Mouse (Mus musculus): ENCODE measurements around the gene Mvd. TPM values are rescaled to one million over a fixed set of nuclear protein-coding genes. Genes with fewer than 3 reads are reported as not detected.
A peak's percentile ranks its signal among the peaks of the same experiment; 100 is the strongest.

The Mvd gene
- polyA plus RNA-seq, 1 experiment from 2014 or later, result 38.3 TPM

DNA sequence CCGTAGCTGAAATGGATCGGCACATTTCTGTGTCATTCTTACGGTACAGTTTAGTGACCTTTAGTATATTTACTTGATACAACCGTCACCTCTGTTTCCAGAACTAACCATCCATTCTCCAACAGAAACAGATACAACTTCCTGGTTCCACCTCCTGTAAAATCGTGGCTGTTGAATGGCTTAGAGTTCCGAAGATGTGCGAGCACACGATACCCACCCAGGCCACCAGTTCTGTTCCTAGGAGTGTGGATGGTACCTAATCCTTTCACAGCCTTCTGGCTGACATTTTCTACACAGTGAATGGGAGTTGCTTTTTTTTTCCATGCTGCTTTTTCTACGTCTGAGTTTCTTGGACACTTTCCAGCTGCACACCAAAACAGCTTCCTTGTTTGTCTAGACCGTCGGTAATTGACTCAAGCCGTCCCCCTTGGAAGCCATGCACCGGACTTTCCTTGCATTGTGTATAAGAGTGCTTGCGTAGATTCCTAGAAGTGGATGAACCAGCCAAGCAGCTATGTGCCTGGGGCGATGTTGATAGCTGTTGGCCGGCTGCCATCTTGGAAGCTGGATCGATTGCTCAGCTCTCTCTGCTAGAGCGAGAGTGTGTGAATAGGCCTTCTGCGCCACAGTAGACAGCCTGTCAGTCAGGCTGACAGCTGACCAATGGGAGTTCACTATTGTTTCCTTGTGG lies 981 bp upstream of the Mvd start:
- Histone ChIP-seq H3K4me1 (ENCODE audit: control insufficient read depth, insufficient read depth, low read length) (peaks cover 16% of the 10 kb centered on the region), H3K27ac (ENCODE audit: low read length) (peak overlapping the region; percentile 96), H3K36me3 (ENCODE audit: control insufficient read depth, insufficient read depth, low read length) (no peaks in the 10 kb centered on the region; the same call in 1 of the 2 replicates), H3K4me2 (replicated peaks; ENCODE audit: low read depth, low read length) (peak overlapping the region; percentile 70), H3K9ac (replicated peaks; ENCODE audit: low read depth, low read length) (peak overlapping the region; percentile 68), H3K4me3 (ENCODE audit: low read depth, low read length) (peak overlapping the region; percentile 71), H3K9me3 (ENCODE audit: control insufficient read depth, low read depth, low read length) (no peaks in the 10 kb centered on the region), H3K27me3 (ENCODE audit: control insufficient read depth, insufficient read depth, low read length) (no peaks in the 10 kb centered on the region)
- ATAC-seq (ENCODE audit: insufficient number of reproducible peaks, insufficient read depth, low FRiP score, low read depth), result peak; percentile 66
- 6% methylated on average over 19 of the region's 19 CpGs for WGBS

GRCm38 (mm10) chr8:122442781-122443180 lies 441 bp downstream of the Mvd start:
- peak overlapping the region; percentile 71 for H3K4me3 ChIP-seq (ENCODE audit: low read depth, low read length)
- peak overlapping the region; percentile 89 for H3K4me2 ChIP-seq (replicated peaks; ENCODE audit: low read depth, low read length)
- no peaks in the 10 kb centered on the region for H3K9me3 ChIP-seq (ENCODE audit: control insufficient read depth, low read depth, low read length)
- WGBS, result 2% methylated on average over 12 of the region's 12 CpGs
- H3K4me1 ChIP-seq (ENCODE audit: control insufficient read depth, insufficient read depth, low read length), result peaks cover 20% of the 10 kb centered on the region
- H3K36me3 ChIP-seq (ENCODE audit: control insufficient read depth, insufficient read depth, low read length), result peaks cover 5% of the 10 kb centered on the region
- H3K27ac ChIP-seq (ENCODE audit: low read length), result peak overlapping the region; percentile 71; the same call in 1 of the 2 replicates
- no peak; the same call in 1 of the 2 replicates for ATAC-seq (ENCODE audit: insufficient number of reproducible peaks, insufficient read depth, low FRiP score, low read depth)
- peak overlapping the region; percentile 71 for H3K9ac ChIP-seq (replicated peaks; ENCODE audit: low read depth, low read length)
- no peaks in the 10 kb centered on the region for H3K27me3 ChIP-seq (ENCODE audit: control insufficient read depth, insufficient read depth, low read length)

DNA sequence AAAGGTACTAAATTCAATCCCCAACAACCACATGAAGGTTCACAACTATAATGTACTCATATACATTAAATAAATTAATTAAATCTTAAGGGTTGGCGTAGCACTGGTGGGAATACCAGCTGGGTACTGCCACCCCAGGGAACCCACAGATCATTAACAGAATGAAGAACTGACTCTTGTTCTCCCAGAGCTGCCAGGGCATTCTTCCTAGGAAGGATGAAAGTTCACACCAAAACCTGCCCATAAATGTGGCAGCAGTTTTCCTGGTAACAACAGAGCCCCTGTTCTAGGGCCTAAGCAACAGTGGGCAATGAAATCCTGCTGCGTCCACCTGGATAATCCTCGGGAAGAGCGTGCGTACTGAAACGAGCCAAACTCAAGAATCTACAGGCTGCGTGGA lies 866 bp downstream of the Mvd start:
- Histone ChIP-seq H3K4me1 (ENCODE audit: control insufficient read depth, insufficient read depth, low read length) (peaks cover 23% of the 10 kb centered on the region), H3K4me3 (ENCODE audit: low read depth, low read length) (peak overlapping the region; percentile 71), H3K36me3 (ENCODE audit: control insufficient read depth, insufficient read depth, low read length) (peaks cover 5% of the 10 kb centered on the region), H3K9ac (replicated peaks; ENCODE audit: low read depth, low read length) (peak overlapping the region; percentile 71), H3K9me3 (ENCODE audit: control insufficient read depth, low read depth, low read length) (no peaks in the 10 kb centered on the region), H3K4me2 (replicated peaks; ENCODE audit: low read depth, low read length) (peak overlapping the region; percentile 89), H3K27me3 (ENCODE audit: control insufficient read depth, insufficient read depth, low read length) (no peaks in the 10 kb centered on the region), H3K27ac (ENCODE audit: low read length) (peak overlapping the region; percentile 71; the same call in 1 of the 2 replicates)
- 21% methylated on average over 7 of the region's 7 CpGs for WGBS
- no peak for ATAC-seq (ENCODE audit: insufficient number of reproducible peaks, insufficient read depth, low FRiP score, low read depth)

DNA sequence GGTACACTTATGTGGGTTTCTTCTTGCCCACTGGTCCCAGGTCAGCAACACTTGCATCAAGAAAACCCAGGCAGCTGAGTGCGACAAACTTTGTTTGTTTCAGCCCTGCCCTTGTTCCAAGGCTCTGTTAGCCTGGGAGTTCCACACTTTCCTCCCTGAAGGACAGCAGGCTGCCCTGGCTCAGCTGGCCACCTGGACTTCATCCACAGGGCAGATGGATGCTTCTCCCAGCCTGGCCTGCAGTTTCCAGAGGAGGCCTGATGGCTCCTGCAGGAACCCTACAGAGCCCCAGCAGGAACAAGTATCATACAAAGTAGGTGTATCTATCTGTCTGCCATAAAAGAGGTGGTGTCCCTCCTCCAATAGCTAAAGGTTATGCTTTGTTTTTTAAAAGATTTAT lies 1.9 kb downstream of the Mvd start:
- H3K4me2 ChIP-seq (replicated peaks; ENCODE audit: low read depth, low read length), result no peak overlapping the region
- no peak overlapping the region for H3K9ac ChIP-seq (replicated peaks; ENCODE audit: low read depth, low read length)
- no peaks in the 10 kb centered on the region for H3K27me3 ChIP-seq (ENCODE audit: control insufficient read depth, insufficient read depth, low read length)
- 80% methylated on average over 1 of the region's 1 CpGs for WGBS
- H3K9me3 ChIP-seq (ENCODE audit: control insufficient read depth, low read depth, low read length), result no peaks in the 10 kb centered on the region
- H3K36me3 ChIP-seq (ENCODE audit: control insufficient read depth, insufficient read depth, low read length), result peaks cover 11% of the 10 kb centered on the region
- peaks cover 23% of the 10 kb centered on the region for H3K4me1 ChIP-seq (ENCODE audit: control insufficient read depth, insufficient read depth, low read length)
- H3K4me3 ChIP-seq (ENCODE audit: low read depth, low read length), result no peak overlapping the region
- no peak for ATAC-seq (ENCODE audit: insufficient number of reproducible peaks, insufficient read depth, low FRiP score, low read depth)
- no peak overlapping the region for H3K27ac ChIP-seq (ENCODE audit: low read length)

DNA sequence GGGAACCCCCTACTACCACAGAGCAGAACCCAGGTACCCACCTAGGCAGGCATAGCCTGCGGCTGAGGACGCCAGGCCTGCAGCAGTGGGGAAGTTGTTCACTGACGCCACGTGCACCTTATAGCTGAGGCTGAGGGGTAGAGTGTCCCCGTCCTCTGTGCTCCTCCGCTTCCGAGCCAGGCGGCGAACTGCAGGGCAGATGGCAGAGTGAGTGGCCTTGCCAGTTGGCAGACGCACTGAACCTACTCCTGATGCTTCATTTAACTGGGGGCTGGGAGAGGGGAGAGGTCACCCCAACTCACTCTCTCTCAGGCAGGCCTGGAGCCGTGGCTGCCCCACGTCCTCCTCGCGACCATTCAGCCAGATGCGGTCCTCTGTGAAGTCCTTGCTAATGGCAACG lies 3.9 kb downstream of the Mvd start:
- Histone ChIP-seq H3K4me2 (replicated peaks; ENCODE audit: low read depth, low read length) (no peak overlapping the region), H3K27me3 (ENCODE audit: control insufficient read depth, insufficient read depth, low read length) (no peaks in the 10 kb centered on the region), H3K9me3 (ENCODE audit: control insufficient read depth, low read depth, low read length) (no peaks in the 10 kb centered on the region), H3K36me3 (ENCODE audit: control insufficient read depth, insufficient read depth, low read length) (peaks cover 14% of the 10 kb centered on the region), H3K4me1 (ENCODE audit: control insufficient read depth, insufficient read depth, low read length) (peaks cover 14% of the 10 kb centered on the region), H3K9ac (replicated peaks; ENCODE audit: low read depth, low read length) (no peak overlapping the region), H3K27ac (ENCODE audit: low read length) (no peak overlapping the region), H3K4me3 (ENCODE audit: low read depth, low read length) (no peak overlapping the region)
- 96% methylated on average over 16 of the region's 16 CpGs for WGBS
- ATAC-seq (ENCODE audit: insufficient number of reproducible peaks, insufficient read depth, low FRiP score, low read depth), result no peak

DNA sequence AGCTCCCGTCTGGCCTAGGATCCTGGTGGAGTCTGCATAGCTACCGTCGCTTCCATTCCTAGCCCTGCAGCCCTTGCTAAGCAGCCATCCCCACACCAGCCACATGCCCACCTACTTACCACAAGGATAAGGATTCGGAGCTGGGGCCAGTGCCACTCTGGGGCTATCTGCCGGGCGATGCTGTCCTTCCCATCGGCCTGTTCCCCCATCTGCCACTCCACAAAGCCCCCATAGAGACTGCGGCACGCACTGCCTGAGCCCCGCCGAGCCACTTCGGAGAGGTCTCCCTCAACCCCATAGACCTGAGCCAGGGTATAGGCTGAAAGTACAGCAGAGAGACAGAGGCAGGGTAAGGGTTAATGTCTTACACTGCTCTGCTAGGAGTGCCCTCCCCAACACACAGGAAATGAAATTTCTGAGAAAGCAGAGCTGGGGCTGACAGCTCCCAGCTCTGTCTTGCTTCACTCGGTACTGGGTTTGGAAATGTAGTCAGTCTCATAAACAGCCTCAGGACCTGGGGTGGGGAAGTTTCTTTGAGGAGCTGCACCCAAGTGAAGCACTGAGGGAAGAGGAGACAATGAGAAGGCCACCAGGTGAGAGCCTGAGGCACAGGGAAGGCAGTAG lies 5.4 kb downstream of the Mvd start:
- H3K4me1 ChIP-seq (ENCODE audit: control insufficient read depth, insufficient read depth, low read length), result peaks cover 18% of the 10 kb centered on the region
- H3K4me2 ChIP-seq (replicated peaks; ENCODE audit: low read depth, low read length), result peak overlapping the region; percentile 14; the same call in 1 of the 2 replicates
- H3K9ac ChIP-seq (replicated peaks; ENCODE audit: low read depth, low read length), result no peak overlapping the region
- peak; percentile 47; the same call in 1 of the 2 replicates for ATAC-seq (ENCODE audit: insufficient number of reproducible peaks, insufficient read depth, low FRiP score, low read depth)
- no peak overlapping the region for H3K4me3 ChIP-seq (ENCODE audit: low read depth, low read length)
- H3K36me3 ChIP-seq (ENCODE audit: control insufficient read depth, insufficient read depth, low read length), result peaks cover 14% of the 10 kb centered on the region
- H3K27ac ChIP-seq (ENCODE audit: low read length), result peak overlapping the region; percentile 84
- H3K27me3 ChIP-seq (ENCODE audit: control insufficient read depth, insufficient read depth, low read length), result no peaks in the 10 kb centered on the region
- no peaks in the 10 kb centered on the region for H3K9me3 ChIP-seq (ENCODE audit: control insufficient read depth, low read depth, low read length)
- 80% methylated on average over 13 of the region's 13 CpGs for WGBS

GRCm38 (mm10) chr8:122436586-122437125 lies 6.6 kb downstream of the Mvd start:
- no peak for ATAC-seq (ENCODE audit: insufficient number of reproducible peaks, insufficient read depth, low FRiP score, low read depth)
- Histone ChIP-seq H3K4me1 (ENCODE audit: control insufficient read depth, insufficient read depth, low read length) (peaks cover 18% of the 10 kb centered on the region), H3K4me3 (ENCODE audit: low read depth, low read length) (no peak overlapping the region), H3K9ac (replicated peaks; ENCODE audit: low read depth, low read length) (no peak overlapping the region), H3K27me3 (ENCODE audit: control insufficient read depth, insufficient read depth, low read length) (no peaks in the 10 kb centered on the region), H3K27ac (ENCODE audit: low read length) (no peak overlapping the region), H3K4me2 (replicated peaks; ENCODE audit: low read depth, low read length) (no peak overlapping the region), H3K36me3 (ENCODE audit: control insufficient read depth, insufficient read depth, low read length) (peaks cover 14% of the 10 kb centered on the region), H3K9me3 (ENCODE audit: control insufficient read depth, low read depth, low read length) (no peaks in the 10 kb centered on the region)
- WGBS, result 88% methylated on average over 20 of the region's 20 CpGs

DNA sequence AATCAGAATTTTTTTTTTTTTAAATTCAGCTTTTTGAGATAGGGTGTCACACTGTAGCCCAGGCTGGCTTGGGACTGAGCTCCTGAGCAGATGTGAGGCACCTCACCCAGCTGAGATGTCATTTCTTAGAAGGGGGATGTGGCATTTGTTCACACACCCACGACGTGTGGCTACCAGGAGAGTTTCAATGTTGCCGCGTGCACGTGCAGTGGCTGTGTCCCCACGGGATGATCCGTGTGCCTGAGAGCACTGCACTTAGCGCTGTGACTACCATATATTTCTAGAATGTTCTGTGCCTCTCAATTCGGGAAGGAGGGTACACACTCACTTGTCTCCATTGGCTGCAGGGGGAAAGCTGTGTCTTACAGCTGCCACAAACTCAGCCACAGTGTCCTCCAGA lies 7.1 kb downstream of the Mvd start:
- H3K4me2 ChIP-seq (replicated peaks; ENCODE audit: low read depth, low read length), result no peak overlapping the region
- no peaks in the 10 kb centered on the region for H3K9me3 ChIP-seq (ENCODE audit: control insufficient read depth, low read depth, low read length)
- H3K27me3 ChIP-seq (ENCODE audit: control insufficient read depth, insufficient read depth, low read length), result no peaks in the 10 kb centered on the region
- H3K9ac ChIP-seq (replicated peaks; ENCODE audit: low read depth, low read length), result no peak overlapping the region
- 94% methylated on average over 9 of the region's 9 CpGs for WGBS
- H3K4me3 ChIP-seq (ENCODE audit: low read depth, low read length), result no peak overlapping the region
- H3K4me1 ChIP-seq (ENCODE audit: control insufficient read depth, insufficient read depth, low read length), result peaks cover 22% of the 10 kb centered on the region
- no peak for ATAC-seq (ENCODE audit: insufficient number of reproducible peaks, insufficient read depth, low FRiP score, low read depth)
- peaks cover 14% of the 10 kb centered on the region for H3K36me3 ChIP-seq (ENCODE audit: control insufficient read depth, insufficient read depth, low read length)
- H3K27ac ChIP-seq (ENCODE audit: low read length), result no peak overlapping the region
